Mouse (Mus musculus): Measurements from ENCODE around the gene Adgrg7.

Gene Adgrg7

GRCm38 (mm10) chr16:56795481-56796139 is at the start of gene Adgrg7:
TSS of gene Adgrg7 (minus strand) at chr16:56795855.
- DNase-seq (ENCODE audit: extremely low read depth, low read depth), result peak; percentile 57

GRCm38 (mm10) chr16:56842988-56843387 is 47.3 kb upstream of the Adgrg7 start:
- no peak for DNase-seq (ENCODE audit: extremely low read depth, low read depth)

GRCm38 (mm10) chr16:56833312-56833711 is 37.7 kb upstream of the Adgrg7 start:
- DNase-seq (ENCODE audit: extremely low read depth, low read depth), result no peak

- no peak for DNase-seq (ENCODE audit: extremely low read depth, low read depth)
These were observed 36.3 kb upstream of the Adgrg7 start for GRCm38 (mm10) chr16:56831986-56832385.

GRCm38 (mm10) chr16:56801370-56802109 is 5.9 kb upstream of the Adgrg7 start:
- DNase-seq (ENCODE audit: extremely low read depth, low read depth), result peak; percentile 79

GRCm38 (mm10) chr16:56800946-56801345 is 5.3 kb upstream of the Adgrg7 start:
- DNase-seq (ENCODE audit: extremely low read depth, low read depth), result peak; percentile 40

- DNase-seq (ENCODE audit: extremely low read depth, low read depth), result peak; percentile 56
These were observed 4.8 kb upstream of the Adgrg7 start for GRCm38 (mm10) chr16:56800469-56800868.

GRCm38 (mm10) chr16:56799541-56800029 is 3.9 kb upstream of the Adgrg7 start:
- DNase-seq (ENCODE audit: extremely low read depth, low read depth), result peak; percentile 69

GRCm38 (mm10) chr16:56798873-56799272 is 3.2 kb upstream of the Adgrg7 start:
- DNase-seq (ENCODE audit: extremely low read depth, low read depth), result no peak

GRCm38 (mm10) chr16:56794383-56795144 is 1.1 kb downstream of the Adgrg7 start:
- DNase-seq (ENCODE audit: extremely low read depth, low read depth), result no peak

GRCm38 (mm10) chr16:56793778-56794177 is 1.9 kb downstream of the Adgrg7 start:
- DNase-seq (ENCODE audit: extremely low read depth, low read depth), result peak; percentile 91

GRCm38 (mm10) chr16:56785943-56786342 is 9.7 kb downstream of the Adgrg7 start:
- DNase-seq (ENCODE audit: extremely low read depth, low read depth), result no peak

GRCm38 (mm10) chr16:56771163-56772105 is 24.2 kb downstream of the Adgrg7 start:
- peak; percentile 46 for DNase-seq (ENCODE audit: extremely low read depth, low read depth)

- DNase-seq (ENCODE audit: extremely low read depth, low read depth), result peak; percentile 28
These were observed 66.6 kb downstream of the Adgrg7 start for GRCm38 (mm10) chr16:56729060-56729459.

- no peak for DNase-seq (ENCODE audit: extremely low read depth, low read depth)
These were observed 70.7 kb downstream of the Adgrg7 start for GRCm38 (mm10) chr16:56724927-56725326.

- DNase-seq (ENCODE audit: extremely low read depth, low read depth), result no peak
These were observed 73.3 kb downstream of the Adgrg7 start for GRCm38 (mm10) chr16:56722357-56722756.

GRCm38 (mm10) chr16:56719031-56719430 is 76.6 kb downstream of the Adgrg7 start:
- DNase-seq (ENCODE audit: extremely low read depth, low read depth), result no peak

- DNase-seq (ENCODE audit: extremely low read depth, low read depth), result peak; percentile 96
These were observed 78.1 kb downstream of the Adgrg7 start, which contains the start of gene Tfg for GRCm38 (mm10) chr16:56717224-56718200. TSS of gene Tfg (minus strand) at chr16:56717450.

- peak; percentile 32 for DNase-seq (ENCODE audit: extremely low read depth, low read depth)
These were observed 79.0 kb downstream of the Adgrg7 start for GRCm38 (mm10) chr16:56716557-56717179.
